Mouse (Mus musculus) layer of hippocampus, postnatal 36 days (tissue): ENCODE results near the gene Pes1. TPM values are rescaled to one million over a fixed set of nuclear protein-coding genes. Genes with fewer than 3 reads are reported as not detected.
"Not testable (repeated sequence)": the region's sequence is repeated elsewhere in the genome, so short reads cannot be mapped to it uniquely, and the experiment has no call there.

Experiments
- DNase-seq, 2 experiments: peaks; one replicate each; pipeline ENCODE4 v3.0.0; 2022
- total RNA-seq, 2 experiments: library from RNA; stranded (reverse); gene quantifications; 2 replicates each; pipeline ENCODE4 v1.2.3; 2021

The Pes1 gene
- total RNA-seq, 2 experiments from 2014 or later, result 33.0 to 35.3 TPM

DNA sequence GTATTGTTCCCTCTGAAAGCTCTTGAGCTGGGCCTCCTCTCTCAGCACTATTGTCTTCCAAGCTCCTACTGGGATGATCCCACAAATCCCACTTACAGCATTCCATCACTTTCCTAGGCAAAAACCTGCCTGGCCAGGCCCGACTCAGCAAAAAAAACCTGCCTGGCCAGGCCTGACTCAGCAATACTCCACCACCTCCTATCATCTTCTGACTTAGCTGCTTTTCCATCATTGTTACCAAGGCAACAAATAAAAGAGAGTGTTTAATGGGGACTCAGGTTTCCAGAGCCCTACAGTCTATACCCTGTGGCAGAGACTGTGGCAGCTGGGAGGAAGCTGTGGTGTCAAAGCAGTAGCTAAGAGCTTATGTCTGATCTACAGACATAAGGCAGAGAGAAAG, 48.8 kb downstream of the Pes1 start:
- DNase-seq, result no peak

DNA sequence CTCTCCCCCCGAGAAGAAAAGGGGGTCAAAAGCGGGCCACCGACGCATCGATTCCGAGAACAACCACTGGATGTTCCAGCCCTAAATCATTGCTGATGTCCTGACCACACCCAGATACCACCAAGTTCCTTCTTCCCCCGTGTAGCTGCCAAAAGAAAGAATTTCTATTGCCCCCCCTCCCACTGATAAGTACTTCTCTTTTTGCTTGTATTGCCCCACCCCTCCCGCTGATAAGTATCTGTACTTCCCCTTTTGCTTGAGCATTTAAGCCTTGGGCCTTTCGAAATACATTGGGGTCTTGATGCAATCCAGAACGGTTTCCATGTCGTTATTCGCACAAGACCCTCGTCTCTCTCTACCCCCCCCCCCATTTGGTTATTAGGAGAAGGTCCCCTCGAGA, 52.0 kb downstream of the Pes1 start:
- not testable (repeated sequence) for DNase-seq

DNA sequence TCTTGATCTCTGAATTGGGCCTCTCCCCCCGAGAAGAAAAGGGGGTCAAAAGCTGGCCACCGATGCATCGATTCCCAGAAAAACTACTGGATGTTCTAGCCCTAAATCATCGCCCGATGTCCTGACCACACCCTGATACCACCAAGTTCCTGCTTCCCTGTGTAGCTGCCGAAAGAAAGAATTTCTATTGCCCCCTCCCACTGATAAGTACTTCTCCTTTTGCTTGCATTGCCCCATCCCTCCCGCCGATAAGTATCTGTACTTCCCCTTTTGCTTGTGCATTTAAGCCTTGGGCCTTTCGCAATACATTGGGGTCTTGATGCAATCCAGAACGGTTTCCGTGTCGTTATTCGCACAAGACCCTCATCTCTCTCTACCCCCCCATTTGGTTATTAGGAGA, 58.3 kb downstream of the Pes1 start:
- DNase-seq, result not testable (repeated sequence)

DNA sequence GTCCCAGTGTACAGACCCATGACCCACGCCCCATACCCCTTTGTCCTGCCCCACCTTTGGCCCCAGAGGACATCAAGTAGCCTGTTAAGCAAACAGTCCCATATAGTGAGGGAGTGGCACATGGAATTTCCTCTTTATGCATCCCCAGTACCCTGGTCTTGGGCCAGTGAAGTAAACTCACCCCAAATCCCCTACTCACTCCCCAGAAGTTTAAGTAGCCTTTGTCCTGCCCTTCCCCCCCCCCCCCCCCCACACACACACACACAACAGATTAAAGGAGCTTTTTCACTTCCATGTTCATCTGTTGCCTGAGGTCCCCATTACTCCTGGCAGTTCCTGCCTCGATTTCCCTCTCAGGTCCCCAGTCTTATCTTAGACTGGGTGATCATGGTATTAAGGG, 59.5 kb downstream of the Pes1 start:
- DNase-seq, result no peak

DNA sequence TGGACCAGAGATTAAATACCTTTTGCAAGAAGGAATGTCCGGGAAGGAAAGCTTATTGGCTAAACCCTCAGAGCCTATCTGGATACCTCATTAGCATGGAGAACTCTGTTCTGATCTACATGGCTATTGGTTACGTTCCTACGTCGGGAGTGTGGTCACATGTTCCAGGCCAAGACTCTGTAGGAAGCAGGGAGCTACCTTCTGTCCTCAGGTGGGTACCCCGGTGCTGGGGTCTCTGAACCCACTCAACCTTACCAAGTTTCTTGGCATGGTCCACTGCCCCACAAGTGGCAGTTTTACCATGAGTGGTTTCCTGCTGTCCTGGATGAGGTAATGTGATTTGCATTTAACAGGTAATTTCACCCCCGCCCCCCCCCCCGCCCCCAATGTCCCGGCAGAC, 63.3 kb downstream of the Pes1 start:
- DNase-seq, result no peak

DNA sequence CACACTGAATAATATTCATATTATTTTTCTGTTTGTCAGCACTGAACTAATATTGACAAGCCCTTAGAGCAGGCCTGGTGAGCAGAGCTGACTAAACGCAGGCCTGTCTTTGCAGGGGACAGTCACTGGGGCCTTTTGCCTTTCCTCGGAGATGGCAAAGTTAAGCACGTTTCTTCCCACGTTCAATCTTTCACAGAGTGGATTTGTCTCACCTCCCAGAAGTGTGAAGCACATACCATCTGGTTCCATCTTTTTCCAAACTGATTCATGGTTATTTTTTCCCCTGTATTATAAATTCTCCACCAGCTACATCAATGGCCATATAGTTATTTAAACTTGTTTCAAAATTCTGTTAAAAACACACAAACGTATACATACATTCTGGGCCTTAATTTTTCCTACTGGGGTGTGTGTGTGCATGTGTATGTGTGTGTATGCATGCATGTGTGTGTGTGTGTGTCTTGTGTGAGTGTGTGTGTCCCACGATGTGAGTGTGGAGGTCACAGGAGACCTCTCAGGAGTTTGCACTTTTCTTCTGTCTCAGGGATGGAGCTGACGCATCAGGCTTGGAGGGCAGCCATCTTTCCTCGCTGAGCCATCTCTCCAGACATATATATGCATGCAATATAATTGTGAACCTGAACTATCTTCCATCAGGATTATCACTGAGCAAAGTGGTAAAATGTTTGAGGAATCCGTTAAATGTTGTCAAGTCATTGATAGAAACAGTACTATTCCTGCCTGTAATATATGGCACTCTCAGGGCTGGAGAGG, 64.0 kb downstream of the Pes1 start:
- DNase-seq, result no peak

DNA sequence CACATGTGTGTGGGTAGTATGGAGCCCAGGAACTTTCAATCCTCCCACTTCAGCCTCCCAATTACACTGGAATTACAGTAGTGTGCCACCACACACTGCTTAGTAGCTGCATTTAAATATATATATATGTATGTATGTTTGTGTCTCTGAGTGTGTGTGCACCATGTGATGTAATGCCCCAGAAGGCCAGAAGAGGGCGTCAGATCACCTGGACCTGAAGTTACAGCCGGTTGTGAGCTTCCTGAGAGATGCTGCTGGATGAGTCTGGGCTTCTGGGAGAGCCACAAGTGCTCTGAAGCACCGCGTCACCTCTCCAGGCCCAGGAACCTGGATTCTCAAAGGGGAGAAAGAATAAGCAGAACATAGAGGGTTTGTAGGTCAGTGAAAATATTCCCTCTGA, 65.6 kb downstream of the Pes1 start:
- no peak for DNase-seq

Other genes with a start within 250 kb of the Pes1 start
- 10 to 100 TPM; 75.7 to 80.7 TPM for gene Osbp2, start 100.1 kb upstream of the Pes1 start, total RNA-seq
- gene 4921536K21Rik, start 68.9 kb upstream of the Pes1 start, total RNA-seq, result under 1 TPM; 0.55 to 0.56 TPM
- gene Dusp18, start 68.7 kb upstream of the Pes1 start, total RNA-seq, result 10 to 100 TPM; 24.1 to 26.7 TPM
- gene Slc35e4, start 49.3 kb upstream of the Pes1 start, total RNA-seq, result 10 to 100 TPM; 16.1 to 17.1 TPM
- gene Tcn2, start 31.8 kb upstream of the Pes1 start, total RNA-seq, result 10 to 100 TPM; 14.5 to 18.3 TPM
- under 1 TPM in 1 of 2 experiments, not detected in 1; 0.43 TPM for gene 4930556J24Rik, start 12.8 kb downstream of the Pes1 start, total RNA-seq
- gene Gal3st1, start 19.7 kb downstream of the Pes1 start, total RNA-seq, result 10 to 100 TPM; 12.5 to 14.2 TPM
- under 1 TPM; 0.13 to 0.40 TPM for gene Sec14l4, start 67.5 kb downstream of the Pes1 start, total RNA-seq
- 1 to 10 TPM; 1.1 to 1.2 TPM for gene Sec14l3, start 100.9 kb downstream of the Pes1 start, total RNA-seq
- 100 to 1,000 TPM; 118 TPM for gene Mtfp1, start 131.5 kb downstream of the Pes1 start, total RNA-seq
- 10 to 100 TPM; 52.5 to 57.4 TPM for gene Sec14l2, start 159.4 kb downstream of the Pes1 start, total RNA-seq
- gene Rnf215, start 171.2 kb downstream of the Pes1 start, total RNA-seq, result 10 to 100 TPM; 32.4 to 35.7 TPM
- gene Ccdc157, start 196.3 kb downstream of the Pes1 start, total RNA-seq, result 10 to 100 TPM; 10.1 to 12.0 TPM
- 10 to 100 TPM; 74.8 to 76.3 TPM for gene Sf3a1, start 196.4 kb downstream of the Pes1 start, total RNA-seq
- 10 to 100 TPM; 28.6 TPM for gene Tbc1d10a, start 222.8 kb downstream of the Pes1 start, total RNA-seq